Mouse (Mus musculus): ENCODE data around the gene Syt7. TPM values are rescaled to one million over a fixed set of nuclear protein-coding genes. Genes with fewer than 3 reads are reported as not detected.

Syt7 gene
- polyA plus RNA-seq, 2 experiments, result 2.0 to 5.0 TPM

DNA sequence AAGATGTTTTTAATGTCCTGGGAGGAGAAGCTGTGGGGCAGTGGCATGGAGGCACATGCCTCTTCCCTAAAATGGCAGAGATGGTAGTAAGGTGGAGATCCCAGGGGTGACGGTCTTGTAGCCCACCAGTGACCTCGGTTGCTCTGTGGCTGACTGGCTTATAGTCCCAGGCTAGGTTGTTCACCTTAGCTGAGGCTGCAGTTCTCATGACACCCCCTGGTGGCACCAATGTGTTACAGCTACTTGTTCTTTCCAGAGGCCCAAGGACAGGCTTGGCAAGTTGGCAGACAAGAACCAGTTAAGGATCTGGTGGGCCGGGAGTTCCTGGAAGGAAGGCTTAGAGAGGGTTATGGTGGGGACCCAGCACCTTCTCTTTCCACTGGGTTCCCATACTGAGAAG lies 47.0 kb downstream of the Syt7 start:
- H3K9ac ChIP-seq (ENCODE audit: low read depth, low read length, severe bottlenecking), result no peak overlapping the region

DNA sequence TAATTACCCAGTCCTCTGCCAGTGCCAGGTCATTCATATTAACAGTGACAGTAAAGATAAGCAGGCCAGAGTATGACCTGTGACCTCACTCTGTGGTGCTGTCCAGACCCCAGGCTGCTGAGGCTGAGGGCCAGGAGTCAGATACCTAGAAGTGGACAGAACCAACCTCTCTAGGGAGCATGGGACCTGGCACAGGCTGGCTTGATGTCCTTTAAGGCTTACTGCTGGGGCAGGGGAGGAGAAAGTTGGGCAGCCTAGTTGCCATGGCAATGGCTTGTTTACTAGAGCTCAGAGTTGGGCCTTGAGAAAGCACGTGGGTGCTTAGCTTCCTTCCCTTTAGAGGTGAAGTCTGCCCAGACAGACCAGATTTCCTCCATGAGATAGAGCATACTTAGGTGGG lies 47.8 kb downstream of the Syt7 start:
- ATAC-seq (ENCODE audit: low FRiP score, low read depth) (no peak), DNase-seq (ENCODE audit: low spot score) (no peak)
- Histone ChIP-seq H3K4me3 (replicated peaks; ENCODE audit: low read length) (no peak overlapping the region), H3K4me1 (ENCODE audit: control insufficient read depth, insufficient read depth, low read length) (no peaks in the 10 kb centered on the region), H3K9me3 (ENCODE audit: control insufficient read depth, low read length) (no peaks in the 10 kb centered on the region), H3K27ac (replicated peaks; ENCODE audit: low read depth, low read length) (no peak overlapping the region), H3K27me3 (ENCODE audit: control insufficient read depth, insufficient read depth, low read length) (no peaks in the 10 kb centered on the region), H3K4me2 (replicated peaks; ENCODE audit: low read depth, low read length, severe bottlenecking) (no peak overlapping the region), H3K9ac (ENCODE audit: low read depth, low read length, severe bottlenecking) (no peak overlapping the region), H3K36me3 (ENCODE audit: control insufficient read depth, insufficient read depth, low read length) (no peaks in the 10 kb centered on the region)
- no peak for TF ChIP-seq POLR2A (IDR thresholded peaks at IDR 0.05; ENCODE audit: borderline replicate concordance, extremely low read depth, insufficient read depth, insufficient read length)
- 31% methylated on average over 1 of the region's 1 CpGs for WGBS

More for the DNA sequence above, 47.0 kb downstream of the Syt7 start:
- ATAC-seq (ENCODE audit: low FRiP score, low read depth) (no peak), DNase-seq (ENCODE audit: low spot score) (peak; percentile 48)
- Histone ChIP-seq H3K4me2 (replicated peaks; ENCODE audit: low read depth, low read length, severe bottlenecking) (no peak overlapping the region), H3K4me3 (replicated peaks; ENCODE audit: low read length) (no peak overlapping the region), H3K4me1 (ENCODE audit: control insufficient read depth, insufficient read depth, low read length) (no peaks in the 10 kb centered on the region), H3K27me3 (ENCODE audit: control insufficient read depth, insufficient read depth, low read length) (no peaks in the 10 kb centered on the region), H3K36me3 (ENCODE audit: control insufficient read depth, insufficient read depth, low read length) (no peaks in the 10 kb centered on the region), H3K9me3 (ENCODE audit: control insufficient read depth, low read length) (no peaks in the 10 kb centered on the region), H3K27ac (replicated peaks; ENCODE audit: low read depth, low read length) (no peak overlapping the region)
- 32% methylated on average over 3 of the region's 3 CpGs for WGBS
- TF ChIP-seq POLR2A (IDR thresholded peaks at IDR 0.05; ENCODE audit: borderline replicate concordance, extremely low read depth, insufficient read depth, insufficient read length), result no peak

DNA sequence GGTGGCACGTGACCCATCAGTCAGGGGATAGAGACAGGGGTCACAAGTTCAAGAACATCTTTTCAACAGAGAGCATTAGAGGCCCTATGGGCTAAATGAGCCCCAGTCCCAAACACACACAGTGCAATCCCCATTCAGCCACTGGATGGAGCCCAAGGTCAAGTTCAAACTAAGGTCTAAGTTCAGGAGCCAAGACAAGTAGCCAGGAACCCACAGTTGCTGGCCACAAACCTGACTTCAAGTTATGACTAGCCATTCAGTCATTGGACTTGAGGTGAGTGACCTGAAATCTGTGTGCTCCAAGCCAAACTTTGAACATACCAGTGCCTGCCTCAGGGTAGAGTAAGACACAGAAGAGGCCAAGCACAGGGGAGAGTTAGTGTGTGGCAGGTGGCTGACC lies 48.6 kb downstream of the Syt7 start:
- Histone ChIP-seq H3K9ac (ENCODE audit: low read depth, low read length, severe bottlenecking) (no peak overlapping the region), H3K4me1 (ENCODE audit: control insufficient read depth, insufficient read depth, low read length) (no peaks in the 10 kb centered on the region), H3K27ac (replicated peaks; ENCODE audit: low read depth, low read length) (no peak overlapping the region), H3K9me3 (ENCODE audit: control insufficient read depth, low read length) (no peaks in the 10 kb centered on the region), H3K4me2 (replicated peaks; ENCODE audit: low read depth, low read length, severe bottlenecking) (no peak overlapping the region), H3K27me3 (ENCODE audit: control insufficient read depth, insufficient read depth, low read length) (no peaks in the 10 kb centered on the region), H3K4me3 (replicated peaks; ENCODE audit: low read length) (no peak overlapping the region), H3K36me3 (ENCODE audit: control insufficient read depth, insufficient read depth, low read length) (no peaks in the 10 kb centered on the region)
- WGBS, result 69% methylated on average over 1 of the region's 1 CpGs
- no peak for DNase-seq (ENCODE audit: low spot score)
- no peak for ATAC-seq (ENCODE audit: low FRiP score, low read depth)
- TF ChIP-seq POLR2A (IDR thresholded peaks at IDR 0.05; ENCODE audit: borderline replicate concordance, extremely low read depth, insufficient read depth, insufficient read length), result no peak

DNA sequence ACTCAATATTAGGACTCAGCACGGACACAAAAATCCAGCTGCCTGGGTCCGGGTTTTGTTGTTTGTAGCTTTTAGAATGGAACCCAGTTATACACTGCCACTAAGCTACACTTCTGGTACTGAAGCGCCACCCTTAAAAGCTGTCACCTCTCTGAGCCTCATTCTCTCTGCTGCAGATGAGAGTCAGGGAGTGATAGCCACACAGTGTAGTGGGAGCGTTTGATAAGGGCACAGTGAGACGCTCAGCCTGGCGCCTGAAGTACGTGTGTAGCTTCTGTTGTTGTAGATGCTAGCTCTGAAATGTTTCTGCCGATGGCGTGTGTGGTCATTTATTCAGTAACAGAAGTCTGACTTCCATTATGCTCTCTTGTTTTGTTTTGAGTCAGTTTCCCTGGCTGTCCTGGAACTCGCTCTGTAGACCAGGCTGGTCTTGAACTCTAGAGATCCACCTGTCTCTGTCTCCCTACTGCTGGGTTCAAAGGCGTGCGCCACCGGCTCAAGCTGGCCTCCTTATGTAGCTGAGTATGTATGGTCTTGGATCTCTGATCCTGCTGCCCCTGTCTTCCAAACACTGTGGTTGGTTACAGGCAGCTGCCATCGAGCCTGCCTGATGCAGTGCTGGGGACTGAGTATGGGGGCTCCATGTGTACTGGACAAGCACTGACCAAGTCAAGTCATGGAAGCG lies 55.9 kb downstream of the Syt7 start:
- ATAC-seq (ENCODE audit: low FRiP score, low read depth) (no peak), DNase-seq (ENCODE audit: low spot score) (no peak)
- Histone ChIP-seq H3K9ac (ENCODE audit: low read depth, low read length, severe bottlenecking) (no peak overlapping the region), H3K4me2 (replicated peaks; ENCODE audit: low read depth, low read length, severe bottlenecking) (no peak overlapping the region), H3K4me1 (ENCODE audit: control insufficient read depth, insufficient read depth, low read length) (no peaks in the 10 kb centered on the region), H3K9me3 (ENCODE audit: control insufficient read depth, low read length) (no peaks in the 10 kb centered on the region), H3K27me3 (ENCODE audit: control insufficient read depth, insufficient read depth, low read length) (no peaks in the 10 kb centered on the region), H3K27ac (replicated peaks; ENCODE audit: low read depth, low read length) (no peak overlapping the region), H3K4me3 (replicated peaks; ENCODE audit: low read length) (no peak overlapping the region), H3K36me3 (ENCODE audit: control insufficient read depth, insufficient read depth, low read length) (no peaks in the 10 kb centered on the region)
- 92% methylated on average over 15 of the region's 15 CpGs for WGBS
- TF ChIP-seq POLR2A (IDR thresholded peaks at IDR 0.05; ENCODE audit: borderline replicate concordance, extremely low read depth, insufficient read depth, insufficient read length), result no peak

DNA sequence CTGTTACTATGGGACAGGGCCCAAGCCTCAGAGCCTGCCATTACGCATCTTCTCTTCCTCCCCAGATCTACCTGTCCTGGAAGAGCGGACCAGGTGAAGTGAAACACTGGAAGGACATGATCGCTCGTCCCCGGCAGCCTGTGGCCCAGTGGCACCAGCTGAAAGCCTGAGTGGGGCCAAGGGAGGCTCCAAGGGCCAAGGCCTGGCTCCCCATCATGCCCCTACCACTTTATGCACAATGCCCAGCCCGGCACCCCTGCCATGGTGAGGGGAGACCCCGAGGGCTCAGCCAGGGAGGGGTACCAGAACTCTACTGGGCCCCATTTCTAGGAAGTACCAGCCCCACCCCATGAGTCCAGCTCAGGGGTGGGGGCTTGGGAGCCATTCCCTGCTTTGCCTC lies 59.4 kb downstream of the Syt7 start:
- WGBS, result 88% methylated on average over 7 of the region's 7 CpGs
- H3K4me2 ChIP-seq (replicated peaks; ENCODE audit: low read depth, low read length, severe bottlenecking), result no peak overlapping the region
- no peak overlapping the region for H3K9ac ChIP-seq (ENCODE audit: low read depth, low read length, severe bottlenecking)
- no peak overlapping the region for H3K4me3 ChIP-seq (replicated peaks; ENCODE audit: low read length)
- no peak for DNase-seq (ENCODE audit: low spot score)
- H3K27me3 ChIP-seq (ENCODE audit: control insufficient read depth, insufficient read depth, low read length), result no peaks in the 10 kb centered on the region
- H3K36me3 ChIP-seq (ENCODE audit: control insufficient read depth, insufficient read depth, low read length), result no peaks in the 10 kb centered on the region
- no peak overlapping the region for H3K27ac ChIP-seq (replicated peaks; ENCODE audit: low read depth, low read length)
- ATAC-seq (ENCODE audit: low FRiP score, low read depth), result no peak
- no peak for TF ChIP-seq POLR2A (IDR thresholded peaks at IDR 0.05; ENCODE audit: borderline replicate concordance, extremely low read depth, insufficient read depth, insufficient read length)
- H3K9me3 ChIP-seq (ENCODE audit: control insufficient read depth, low read length), result no peaks in the 10 kb centered on the region
- no peaks in the 10 kb centered on the region for H3K4me1 ChIP-seq (ENCODE audit: control insufficient read depth, insufficient read depth, low read length)

Data from limb, embryonic 14.5 days (tissue).